Mouse (Mus musculus): Measurements from ENCODE around the gene Ucp2. TPM values are rescaled to one million over a fixed set of nuclear protein-coding genes. Genes with fewer than 3 reads are reported as not detected.

The Ucp2 gene
- polyA plus RNA-seq, 1 experiment from 2014 or later: 814 TPM

GRCm38 (mm10) chr7:100496791-100497190 lies 3.7 kb downstream of the Ucp2 start:
- WGBS (ENCODE audit: insufficient replicate concordance): 98% methylated on average over 9 of the region's 9 CpGs
- peak overlapping the region; percentile 94 for H3K4me2 ChIP-seq
- H3K27ac ChIP-seq: peak overlapping the region; percentile 91
- peak overlapping the region; percentile 82 for H3K4me3 ChIP-seq
- H3K27me3 ChIP-seq (replicated peaks): no peaks in the 10 kb centered on the region
- no peaks in the 10 kb centered on the region for H3K9me3 ChIP-seq (replicated peaks)
- peak overlapping the region; percentile 95 for H3K9ac ChIP-seq
- no peak for ATAC-seq
- peaks cover 69% of the 10 kb centered on the region for H3K36me3 ChIP-seq
- H3K4me1 ChIP-seq: peaks cover 89% of the 10 kb centered on the region

GRCm38 (mm10) chr7:100497402-100497801 lies 4.3 kb downstream of the Ucp2 start:
- H3K27ac ChIP-seq: peak overlapping the region; percentile 84

GRCm38 (mm10) chr7:100497982-100498381 lies 4.8 kb downstream of the Ucp2 start:
- Histone ChIP-seq H3K36me3 (peaks cover 69% of the 10 kb centered on the region), H3K4me2 (peak overlapping the region; percentile 94), H3K27ac (peak overlapping the region; percentile 84; the same call in 1 of the 2 replicates), H3K9ac (peak overlapping the region; percentile 39; the same call in 1 of the 2 replicates), H3K4me3 (no peak overlapping the region), H3K9me3 (replicated peaks) (no peaks in the 10 kb centered on the region), H3K27me3 (replicated peaks) (no peaks in the 10 kb centered on the region), H3K4me1 (peaks cover 90% of the 10 kb centered on the region)
- 88% methylated on average over 13 of the region's 13 CpGs for WGBS (ENCODE audit: insufficient replicate concordance)
- ATAC-seq: no peak

More at GRCm38 (mm10) chr7:100497402-100497801, 4.3 kb downstream of the Ucp2 start:
- peak overlapping the region; percentile 94 for H3K4me2 ChIP-seq
- H3K27me3 ChIP-seq (replicated peaks): no peaks in the 10 kb centered on the region
- H3K4me3 ChIP-seq: peak overlapping the region; percentile 82
- H3K4me1 ChIP-seq: peaks cover 89% of the 10 kb centered on the region
- H3K36me3 ChIP-seq: peaks cover 69% of the 10 kb centered on the region
- 75% methylated on average over 4 of the region's 4 CpGs for WGBS (ENCODE audit: insufficient replicate concordance)
- peak overlapping the region; percentile 95 for H3K9ac ChIP-seq
- ATAC-seq: no peak
- H3K9me3 ChIP-seq (replicated peaks): no peaks in the 10 kb centered on the region

- no peak overlapping the region for H3K4me3 ChIP-seq
- peak overlapping the region; percentile 84 for H3K27ac ChIP-seq
- no peak overlapping the region for H3K4me2 ChIP-seq
- H3K36me3 ChIP-seq: peaks cover 63% of the 10 kb centered on the region
- no peak for ATAC-seq
- no peaks in the 10 kb centered on the region for H3K9me3 ChIP-seq (replicated peaks)
- peak overlapping the region; percentile 10 for H3K9ac ChIP-seq
- no peaks in the 10 kb centered on the region for H3K27me3 ChIP-seq (replicated peaks)
- H3K4me1 ChIP-seq: peaks cover 99% of the 10 kb centered on the region
Observed at GRCm38 (mm10) chr7:100499465-100499864, 6.3 kb downstream of the Ucp2 start.

- ATAC-seq: peak; percentile 9
- H3K27ac ChIP-seq: peak overlapping the region; percentile 84
- WGBS (ENCODE audit: insufficient replicate concordance): 64% methylated on average over 16 of the region's 16 CpGs
Observed at GRCm38 (mm10) chr7:100500276-100500977, 7.3 kb downstream of the Ucp2 start.

GRCm38 (mm10) chr7:100501027-100501843 lies 8.1 kb downstream of the Ucp2 start:
- H3K27ac ChIP-seq: peak overlapping the region; percentile 84
- no peaks in the 10 kb centered on the region for H3K9me3 ChIP-seq (replicated peaks)
- no peak overlapping the region for H3K9ac ChIP-seq
- no peak overlapping the region for H3K4me2 ChIP-seq
- 56% methylated on average over 6 of the region's 6 CpGs for WGBS (ENCODE audit: insufficient replicate concordance)
- no peak overlapping the region for H3K4me3 ChIP-seq
- peak; percentile 41 for ATAC-seq
- H3K36me3 ChIP-seq: peaks cover 45% of the 10 kb centered on the region
- H3K4me1 ChIP-seq: peaks cover 86% of the 10 kb centered on the region
- H3K27me3 ChIP-seq (replicated peaks): no peaks in the 10 kb centered on the region

More at GRCm38 (mm10) chr7:100500276-100500977, 7.3 kb downstream of the Ucp2 start:
- no peaks in the 10 kb centered on the region for H3K9me3 ChIP-seq (replicated peaks)
- no peak overlapping the region for H3K4me2 ChIP-seq
- H3K36me3 ChIP-seq: peaks cover 53% of the 10 kb centered on the region
- peaks cover 94% of the 10 kb centered on the region for H3K4me1 ChIP-seq
- H3K4me3 ChIP-seq: no peak overlapping the region
- no peak overlapping the region; the same call in 1 of the 2 replicates for H3K9ac ChIP-seq
- no peaks in the 10 kb centered on the region for H3K27me3 ChIP-seq (replicated peaks)

- no peak overlapping the region for H3K4me3 ChIP-seq
- H3K4me1 ChIP-seq: peaks cover 83% of the 10 kb centered on the region
- peak overlapping the region; percentile 84 for H3K27ac ChIP-seq
- no peaks in the 10 kb centered on the region for H3K9me3 ChIP-seq (replicated peaks)
- ATAC-seq: no peak
- 55% methylated on average over 2 of the region's 2 CpGs for WGBS (ENCODE audit: insufficient replicate concordance)
- H3K27me3 ChIP-seq (replicated peaks): no peaks in the 10 kb centered on the region
- H3K4me2 ChIP-seq: no peak overlapping the region
- peak overlapping the region; percentile 39 for H3K9ac ChIP-seq
- H3K36me3 ChIP-seq: peaks cover 38% of the 10 kb centered on the region
Observed at GRCm38 (mm10) chr7:100501844-100502373, 8.8 kb downstream of the Ucp2 start.

- H3K9ac ChIP-seq: peak overlapping the region; percentile 39
- no peaks in the 10 kb centered on the region for H3K27me3 ChIP-seq (replicated peaks)
- peaks cover 78% of the 10 kb centered on the region for H3K4me1 ChIP-seq
- ATAC-seq: peak; percentile 17
- peak overlapping the region; percentile 84 for H3K27ac ChIP-seq
- WGBS (ENCODE audit: insufficient replicate concordance): 56% methylated on average over 7 of the region's 7 CpGs
- peaks cover 33% of the 10 kb centered on the region for H3K36me3 ChIP-seq
- H3K4me3 ChIP-seq: no peak overlapping the region
- no peaks in the 10 kb centered on the region for H3K9me3 ChIP-seq (replicated peaks)
- H3K4me2 ChIP-seq: no peak overlapping the region
Observed at GRCm38 (mm10) chr7:100502374-100502922, 9.3 kb downstream of the Ucp2 start.

GRCm38 (mm10) chr7:100503076-100503475 lies 9.9 kb downstream of the Ucp2 start:
- no peaks in the 10 kb centered on the region for H3K9me3 ChIP-seq (replicated peaks)
- peaks cover 27% of the 10 kb centered on the region for H3K36me3 ChIP-seq
- peak overlapping the region; percentile 84 for H3K27ac ChIP-seq
- peaks cover 72% of the 10 kb centered on the region for H3K4me1 ChIP-seq
- H3K4me2 ChIP-seq: no peak overlapping the region
- 0 out of 2 replicates have a peak overlapping the region, but pooled peaks have one; percentile 39 for H3K9ac ChIP-seq
- WGBS (ENCODE audit: insufficient replicate concordance): 39% methylated on average over 5 of the region's 5 CpGs
- ATAC-seq: peak; percentile 13; the same call in 1 of the 2 replicates
- H3K4me3 ChIP-seq: no peak overlapping the region
- H3K27me3 ChIP-seq (replicated peaks): peaks cover 3% of the 10 kb centered on the region; the same call in 1 of the 2 replicates

GRCm38 (mm10) chr7:100504740-100505487 lies 11.8 kb downstream of the Ucp2 start:
- 75% methylated on average over 13 of the region's 13 CpGs for WGBS (ENCODE audit: insufficient replicate concordance)

GRCm38 (mm10) chr7:100506494-100506893 lies 13.4 kb downstream of the Ucp2 start:
- Histone ChIP-seq H3K27ac (no peak overlapping the region), H3K4me3 (no peak overlapping the region), H3K27me3 (replicated peaks) (peaks cover 28% of the 10 kb centered on the region), H3K4me1 (peaks cover 38% of the 10 kb centered on the region), H3K9me3 (replicated peaks) (no peaks in the 10 kb centered on the region), H3K36me3 (no peaks in the 10 kb centered on the region), H3K9ac (no peak overlapping the region), H3K4me2 (no peak overlapping the region)
- 64% methylated on average over 4 of the region's 4 CpGs for WGBS (ENCODE audit: insufficient replicate concordance)
- ATAC-seq: no peak

More at GRCm38 (mm10) chr7:100504740-100505487, 11.8 kb downstream of the Ucp2 start:
- Histone ChIP-seq H3K36me3 (peaks cover 8% of the 10 kb centered on the region), H3K4me3 (no peak overlapping the region), H3K4me2 (no peak overlapping the region), H3K9me3 (replicated peaks) (no peaks in the 10 kb centered on the region), H3K27ac (no peak overlapping the region), H3K27me3 (replicated peaks) (peaks cover 15% of the 10 kb centered on the region), H3K9ac (no peak overlapping the region), H3K4me1 (peaks cover 53% of the 10 kb centered on the region)
- ATAC-seq: no peak

Measured in liver, embryonic 12.5 days (tissue).